Mouse (Mus musculus): ENCODE measurements around the gene Uso1.

The Uso1 gene

DNA sequence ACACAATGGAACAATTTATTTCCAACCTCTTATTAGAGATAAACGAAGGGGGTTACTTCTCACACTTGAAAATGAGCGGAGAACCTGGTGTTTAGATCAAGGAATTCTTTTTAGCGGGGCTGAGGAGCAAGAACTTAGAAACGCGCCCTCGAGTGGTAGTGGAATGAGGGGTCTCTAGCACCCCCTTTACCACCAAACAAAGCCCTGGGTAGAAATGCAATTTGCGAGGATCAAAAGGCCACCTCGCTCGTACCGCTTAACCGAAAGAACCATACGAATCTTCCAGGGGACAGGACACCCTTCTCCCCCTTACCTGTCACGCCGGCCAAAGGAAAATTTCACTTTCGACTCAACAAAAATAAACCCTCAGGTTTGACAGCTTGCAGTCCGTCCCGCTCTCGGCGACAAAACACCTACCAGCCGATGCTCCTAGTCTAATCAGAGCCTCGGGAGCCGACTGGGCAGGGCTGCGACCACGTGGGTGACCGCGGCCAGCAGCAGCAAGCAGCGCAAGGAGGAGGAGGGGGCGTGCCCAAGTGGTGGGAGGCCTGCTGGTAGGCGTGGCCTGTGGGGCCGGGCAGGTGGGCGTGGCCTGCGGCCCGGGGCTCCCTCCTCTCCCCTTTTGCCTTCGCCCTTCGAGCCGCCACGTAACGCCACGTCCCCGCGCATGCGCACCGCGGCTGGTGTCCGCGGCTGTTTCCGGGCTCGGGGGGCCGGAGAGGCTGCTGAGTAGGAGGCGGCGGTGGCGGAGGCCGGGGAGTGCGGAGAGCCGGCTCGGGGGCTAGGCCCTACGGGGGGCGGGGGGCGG is at the start of gene Uso1:
TSS of gene Uso1 (plus strand) at position 700 of the 808 bp plus-strand sequence.
- DNase-seq (ENCODE audit: low read depth): peak; percentile 98

DNA sequence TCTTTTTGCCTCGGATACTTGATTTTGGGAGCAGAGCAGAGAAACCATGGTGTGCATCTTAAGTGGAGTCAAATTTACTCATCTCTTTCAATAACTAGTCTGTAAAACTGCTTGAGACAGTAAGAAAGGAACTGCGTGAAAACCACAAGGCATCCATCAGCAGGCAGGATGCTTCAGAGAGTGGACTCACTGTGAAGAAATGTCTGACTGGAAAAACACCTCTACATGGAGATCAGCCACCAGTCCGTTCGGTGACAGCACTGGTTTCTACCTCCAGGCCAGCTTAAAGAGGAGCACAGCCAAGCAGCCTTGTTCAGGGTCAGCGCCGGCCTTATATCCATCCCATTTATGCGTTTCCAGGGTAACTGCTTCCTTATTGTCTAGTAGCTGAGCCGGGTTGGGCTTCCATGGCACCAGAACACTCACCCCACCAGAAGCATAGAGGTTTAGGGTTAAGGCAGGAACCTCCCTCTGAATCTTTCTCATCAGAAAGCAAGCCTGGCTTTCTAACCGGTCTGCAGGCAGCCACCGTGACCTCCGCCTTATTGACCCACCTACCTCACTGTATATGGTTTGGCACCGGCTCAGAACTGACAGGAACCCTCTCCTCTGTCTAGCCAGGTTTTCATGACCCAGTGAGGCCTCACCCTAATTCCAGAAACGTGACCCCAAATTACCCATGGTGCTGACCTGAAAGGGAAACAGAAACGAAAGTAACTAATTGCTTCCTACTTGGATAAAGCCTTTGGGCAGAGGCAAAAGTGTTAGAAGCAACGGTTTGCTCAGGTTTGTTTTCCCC is 44.3 kb upstream of the Uso1 start:
- peak; percentile 40 for DNase-seq (ENCODE audit: low read depth)

DNA sequence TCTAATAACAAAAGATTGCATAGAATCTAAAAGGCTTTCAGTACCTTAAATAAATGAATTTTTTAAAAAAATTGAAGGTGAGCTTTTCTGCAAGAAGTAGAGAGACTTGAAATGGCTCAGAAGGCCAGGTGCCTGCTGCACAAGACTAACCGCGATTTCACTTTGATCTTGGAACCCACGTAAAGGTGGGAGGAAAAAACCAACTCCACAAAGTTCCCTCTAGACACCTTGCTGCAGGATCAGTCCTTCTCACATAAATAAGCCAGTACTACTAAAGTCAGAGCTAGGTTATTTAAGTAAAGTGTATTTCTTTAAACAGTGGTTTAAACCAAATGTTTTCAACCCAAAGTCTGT is 43.7 kb upstream of the Uso1 start:
- DNase-seq (ENCODE audit: low read depth): no peak

DNA sequence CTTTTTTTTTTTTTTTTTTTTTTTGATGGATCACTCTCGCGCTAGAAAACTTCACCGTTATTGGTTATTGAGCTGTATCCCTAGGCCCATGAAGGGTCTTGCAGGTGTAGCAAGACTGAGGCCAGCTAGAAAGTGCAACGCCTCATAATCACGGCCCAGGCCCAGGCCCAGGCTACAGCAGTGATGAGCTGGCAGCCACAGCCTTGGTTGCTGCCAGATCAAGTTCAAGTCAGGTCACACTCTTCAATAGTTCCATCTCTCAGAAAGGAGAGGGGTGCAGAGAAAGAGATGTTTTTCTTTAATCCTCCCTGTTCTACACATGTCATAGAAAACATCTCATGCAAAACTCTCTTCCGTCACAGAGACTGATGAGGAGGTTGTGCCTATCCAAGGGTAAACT is 41.0 kb upstream of the Uso1 start:
- DNase-seq (ENCODE audit: low read depth): no peak

DNA sequence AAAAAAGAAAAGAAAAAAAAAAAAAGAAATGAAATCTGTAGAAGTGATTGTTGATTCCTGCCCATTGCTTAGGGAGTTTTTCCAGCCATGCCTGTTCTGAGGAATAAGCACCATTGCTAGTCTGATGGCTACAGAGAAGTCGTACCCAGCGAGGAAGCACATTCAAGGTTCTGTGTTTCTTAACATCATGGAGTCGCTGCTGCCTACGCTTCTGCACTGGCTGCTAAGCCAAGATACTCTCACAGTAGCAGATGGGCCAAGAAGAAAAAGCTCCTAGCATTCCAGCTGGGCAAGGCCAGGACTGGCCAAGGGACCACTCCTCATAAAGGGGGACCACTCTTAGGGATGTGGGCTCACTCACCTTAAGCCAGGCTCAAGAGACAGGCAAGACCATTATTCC is 40.0 kb upstream of the Uso1 start:
- DNase-seq (ENCODE audit: low read depth): no peak

DNA sequence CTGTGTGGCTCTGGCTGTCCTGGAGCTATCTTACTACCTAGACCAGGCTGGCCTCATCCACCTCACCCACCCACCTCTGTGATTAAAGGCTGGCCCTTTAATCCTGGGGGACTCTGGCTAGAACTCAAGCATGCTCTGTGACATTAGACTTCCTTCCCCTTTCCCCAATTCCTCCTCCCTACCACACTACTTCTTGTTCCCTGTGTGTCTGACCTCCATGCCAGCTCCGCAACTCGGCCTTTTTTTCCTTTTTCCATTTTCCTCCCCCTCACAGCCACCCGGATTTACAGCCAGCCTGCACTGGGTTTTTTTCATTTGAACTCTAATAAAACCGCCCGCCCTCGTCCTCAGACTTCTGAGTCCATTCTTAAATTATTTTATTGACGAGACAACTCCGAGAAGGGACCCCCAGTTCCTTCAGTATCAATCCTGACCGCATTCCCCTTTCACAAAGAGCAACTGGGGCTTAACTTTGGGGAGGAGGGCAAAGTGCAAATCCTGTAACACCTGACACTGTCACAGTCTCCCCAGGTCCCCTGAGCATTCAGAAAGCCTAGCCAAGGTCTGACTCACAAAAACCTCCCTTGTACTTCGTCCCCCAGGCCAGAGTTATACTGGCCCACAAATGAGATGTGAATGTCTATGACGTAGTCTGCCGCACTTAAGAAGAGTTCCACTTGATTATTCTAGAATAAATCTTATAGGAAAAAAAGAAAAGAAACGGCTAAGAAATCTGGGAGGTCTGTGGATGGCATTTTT is 39.2 kb upstream of the Uso1 start:
- no peak for DNase-seq (ENCODE audit: low read depth)

DNA sequence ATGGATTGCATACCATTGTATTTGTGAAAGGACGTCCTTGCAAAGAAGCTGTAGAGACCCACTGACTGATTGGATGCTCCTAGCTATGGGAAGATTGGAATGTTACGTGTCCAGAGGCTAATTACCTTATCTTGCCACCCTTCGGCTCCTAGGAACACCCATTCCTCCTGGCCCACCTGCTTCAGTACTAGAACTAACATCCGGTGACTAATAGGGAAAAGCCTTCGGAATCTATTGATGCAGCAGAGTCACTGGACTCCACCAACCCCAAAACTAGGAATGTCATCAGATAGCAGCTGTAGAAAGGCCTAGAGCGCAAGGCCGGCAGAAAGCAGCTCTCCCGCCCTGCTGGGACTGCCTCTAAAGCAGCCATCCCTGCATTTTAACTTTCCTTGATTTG is 36.1 kb upstream of the Uso1 start:
- DNase-seq (ENCODE audit: low read depth): no peak

DNA sequence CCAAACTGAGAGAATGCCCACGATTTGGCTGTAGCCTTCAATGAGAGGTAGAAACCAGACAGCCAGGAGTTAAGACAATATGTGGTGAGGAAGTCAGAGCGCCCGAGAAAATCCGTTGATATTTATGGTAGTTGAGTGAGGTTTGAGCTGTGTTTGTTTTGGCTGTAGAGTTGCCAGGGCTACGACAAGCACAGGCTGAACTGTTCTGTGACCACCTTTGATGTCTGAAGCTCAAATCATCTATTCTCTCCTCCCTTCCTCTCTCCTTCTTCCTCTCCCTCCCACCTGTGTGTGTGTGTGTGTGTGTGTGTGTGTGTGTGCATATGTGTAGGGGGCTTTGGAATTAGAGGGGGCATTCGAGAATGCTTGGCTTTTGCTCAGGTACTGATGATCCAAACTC is 34.7 kb upstream of the Uso1 start:
- no peak for DNase-seq (ENCODE audit: low read depth)

DNA sequence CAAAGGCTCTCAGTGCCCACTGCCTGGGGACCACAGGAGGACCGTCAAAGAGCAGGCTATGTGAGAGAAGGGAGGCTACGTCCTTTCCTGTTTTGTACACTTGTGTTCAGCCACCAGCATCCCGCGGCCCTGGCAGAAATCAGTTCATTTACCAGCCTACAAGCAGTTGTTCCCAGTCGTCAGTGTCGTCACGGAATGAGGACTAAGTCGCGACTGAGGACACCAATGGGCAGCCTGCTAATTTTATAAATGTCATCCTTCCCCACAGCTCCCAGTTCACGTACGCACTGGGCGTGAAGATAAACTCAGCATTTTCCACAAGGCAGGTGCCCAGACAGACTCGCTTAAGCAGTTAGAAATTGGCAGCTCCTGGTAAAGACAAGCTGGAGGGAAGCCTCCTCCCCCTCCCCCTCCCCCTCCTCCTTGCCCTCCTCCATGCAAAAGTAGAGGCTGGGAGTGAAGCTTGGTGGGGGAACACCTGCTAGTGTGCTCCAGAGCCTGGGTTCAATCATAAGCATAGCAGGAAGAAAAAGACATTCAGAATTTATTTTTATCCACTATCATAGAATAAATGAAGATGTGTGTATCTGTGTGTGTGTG is 33.8 kb upstream of the Uso1 start:
- no peak for DNase-seq (ENCODE audit: low read depth)

DNA sequence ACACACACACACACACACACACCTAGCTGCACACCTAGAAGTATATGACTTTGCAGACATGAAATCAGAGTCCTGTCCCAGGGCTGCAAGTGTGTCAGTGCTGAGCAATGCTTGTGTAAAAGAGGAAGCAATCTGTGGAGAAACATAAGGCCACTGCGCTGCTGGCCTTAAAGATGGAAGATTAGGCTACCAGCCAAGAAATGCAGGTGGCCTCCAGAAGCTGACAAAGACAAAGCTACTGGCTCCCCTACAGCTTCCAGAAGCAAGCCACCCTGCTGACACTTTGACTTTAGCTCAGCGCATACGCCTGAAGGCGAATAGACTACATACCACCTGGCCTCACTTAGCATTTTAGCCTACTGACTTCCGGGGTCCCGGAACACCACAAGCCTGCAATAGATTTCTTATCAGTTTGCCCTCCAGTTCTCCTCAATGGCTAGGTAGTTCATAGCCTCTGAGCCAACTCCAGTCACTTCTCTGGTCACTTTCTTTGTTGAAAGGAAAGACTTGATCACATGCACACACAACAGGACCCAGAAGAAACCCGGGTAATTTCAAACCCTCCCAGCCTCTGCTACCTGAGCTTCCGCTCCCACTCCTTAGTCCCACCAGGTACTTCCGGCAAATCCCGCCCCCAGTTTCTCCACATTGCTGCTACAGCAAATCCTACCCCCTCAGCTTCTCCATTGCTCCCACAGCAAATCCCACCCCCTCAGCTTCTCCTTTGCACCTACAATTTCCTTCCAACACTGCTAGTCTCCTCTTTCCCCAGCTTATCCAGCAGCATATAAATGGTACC is 31.2 kb upstream of the Uso1 start:
- peak; percentile 76 for DNase-seq (ENCODE audit: low read depth)

DNA sequence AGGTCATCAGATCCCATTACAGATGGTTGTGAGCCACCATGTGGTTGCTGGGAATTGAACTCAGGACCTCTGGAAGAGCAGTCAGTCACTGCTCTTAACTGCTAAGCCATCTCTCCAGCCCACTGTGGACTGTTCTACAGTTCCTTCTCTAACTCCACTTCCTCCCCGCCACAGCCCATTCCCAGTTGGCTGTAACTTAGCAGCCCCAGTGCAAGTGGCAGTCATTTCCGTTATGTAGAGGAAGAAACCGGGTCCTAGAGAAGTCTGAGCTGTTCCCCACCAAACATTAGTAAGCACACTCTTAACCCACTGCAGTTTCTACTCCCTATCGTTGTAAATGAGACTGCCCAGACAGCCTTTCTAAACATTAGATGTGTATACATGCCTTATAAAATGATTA is 30.5 kb upstream of the Uso1 start:
- DNase-seq (ENCODE audit: low read depth): no peak

DNA sequence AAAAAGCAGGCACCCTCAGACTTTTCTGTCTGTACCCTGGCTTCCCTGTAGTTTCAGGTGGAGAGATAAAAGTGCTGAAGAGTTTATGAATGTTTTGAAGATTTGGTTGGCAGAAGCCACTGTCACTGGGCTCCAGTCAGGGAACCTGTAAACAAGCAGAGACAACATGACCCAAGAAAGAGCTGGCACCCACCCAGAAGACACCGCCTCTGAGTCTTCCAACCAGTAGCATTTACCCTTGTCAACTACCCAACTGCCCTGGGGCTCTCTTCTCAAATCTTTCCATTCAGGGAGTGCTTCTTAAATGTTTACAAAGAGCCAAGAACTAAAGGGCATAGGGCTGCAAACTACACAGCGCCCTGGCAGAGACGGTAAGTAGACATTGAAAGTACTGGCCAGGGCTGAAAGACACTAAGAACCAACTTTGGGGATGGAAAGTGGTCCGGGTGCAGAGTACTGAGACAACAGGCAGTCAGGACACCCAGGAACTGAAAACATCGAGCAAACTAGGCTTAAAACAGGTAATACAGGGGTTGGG is 26.9 kb upstream of the Uso1 start:
- DNase-seq (ENCODE audit: low read depth): no peak

DNA sequence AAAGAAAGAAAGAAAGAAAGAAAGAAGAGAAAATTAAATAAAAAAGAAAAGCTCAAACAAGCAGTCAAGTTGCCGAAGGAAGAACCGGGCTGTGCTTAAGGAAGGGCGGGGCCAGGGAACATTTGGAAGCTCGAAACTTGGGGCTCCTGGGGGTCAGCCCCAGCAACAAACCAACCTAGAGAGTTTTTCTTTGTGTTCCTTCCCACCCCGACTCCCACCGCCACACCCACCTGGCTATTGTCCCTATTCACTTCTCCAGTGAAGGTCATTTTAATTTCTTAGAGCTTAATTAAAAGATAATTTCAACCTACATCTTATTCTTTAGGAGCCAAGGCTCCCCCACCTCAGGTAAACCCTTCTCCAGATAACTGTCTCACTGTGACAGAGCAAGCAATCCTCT is 25.6 kb upstream of the Uso1 start:
- no peak for DNase-seq (ENCODE audit: low read depth)

DNA sequence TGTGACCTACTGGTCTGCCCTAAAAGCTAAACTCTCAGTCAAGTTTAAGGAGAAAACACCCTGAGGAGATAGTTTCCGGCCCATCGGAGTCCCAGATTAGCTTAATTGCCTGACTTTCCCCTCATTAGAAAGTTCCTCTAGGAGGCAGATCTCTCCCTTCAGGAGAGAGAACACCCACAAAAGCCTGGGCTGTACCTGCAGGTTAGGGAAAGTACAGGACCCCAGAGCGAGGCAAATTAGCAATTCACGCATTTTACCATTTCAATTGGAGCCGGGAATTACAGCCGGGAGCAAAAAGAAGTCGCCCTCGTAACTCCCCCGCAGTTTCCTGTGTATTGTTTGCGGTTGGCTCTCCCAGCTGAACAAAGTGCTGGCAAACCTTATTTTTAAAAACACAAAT is 25.2 kb upstream of the Uso1 start:
- no peak for DNase-seq (ENCODE audit: low read depth)

DNA sequence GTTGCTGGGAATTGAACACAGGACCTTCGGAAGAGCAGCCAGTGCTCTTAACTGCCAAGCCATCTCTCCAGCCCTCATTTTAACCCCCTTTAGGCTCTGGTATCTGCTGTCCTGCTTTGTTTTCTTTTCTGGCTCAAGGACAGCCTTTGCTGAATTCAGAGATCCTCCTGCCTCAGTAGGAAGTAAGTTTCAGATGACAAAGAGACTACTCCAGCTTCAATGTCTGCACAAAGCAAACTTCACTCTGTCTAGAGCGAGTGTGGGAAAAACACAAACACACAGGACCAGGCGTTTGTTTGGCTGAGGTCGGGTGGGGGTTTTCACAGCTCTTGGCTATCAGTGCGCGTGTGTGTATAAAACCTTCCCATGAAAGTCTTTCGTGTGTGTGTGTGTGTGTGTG is 24.3 kb upstream of the Uso1 start:
- no peak for DNase-seq (ENCODE audit: low read depth)

DNA sequence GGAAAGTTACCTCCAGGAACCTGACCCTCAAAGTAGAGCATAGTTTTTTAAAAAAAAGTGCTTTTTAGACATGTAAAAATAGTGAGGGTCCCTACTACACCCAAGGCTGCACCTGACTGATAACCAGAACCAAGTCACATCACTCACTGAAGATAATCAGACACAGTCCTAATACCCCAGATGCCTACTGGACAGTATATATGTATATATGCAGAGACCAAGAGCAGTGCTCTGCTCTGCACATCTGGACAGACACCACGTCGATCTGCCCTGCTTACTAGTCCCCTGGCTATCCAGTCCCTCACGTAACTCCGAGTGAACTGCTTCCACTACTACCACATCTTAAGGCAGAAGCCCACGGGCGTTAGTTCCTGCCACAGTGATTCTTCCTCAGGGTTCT is 23.5 kb upstream of the Uso1 start:
- DNase-seq (ENCODE audit: low read depth): no peak

DNA sequence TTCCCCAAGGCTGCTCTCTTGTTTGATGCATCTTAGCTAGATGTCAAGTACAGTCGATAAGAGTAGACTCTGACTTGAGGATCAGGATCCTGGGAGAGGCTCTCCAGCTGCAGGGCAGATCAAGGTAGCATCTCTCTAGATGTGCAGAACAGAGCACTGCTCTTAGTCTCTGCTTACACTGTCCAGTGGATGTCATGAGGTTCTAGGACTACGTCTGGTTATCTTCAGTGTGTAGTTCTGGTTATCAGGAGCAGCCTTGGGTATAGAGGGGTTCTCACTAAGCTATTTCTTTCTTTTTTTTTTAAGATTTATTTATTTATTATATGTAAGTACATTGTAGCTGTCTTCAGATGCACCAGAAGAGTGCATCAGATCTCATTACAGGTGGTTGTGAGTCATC is 22.8 kb upstream of the Uso1 start:
- DNase-seq (ENCODE audit: low read depth): no peak

DNA sequence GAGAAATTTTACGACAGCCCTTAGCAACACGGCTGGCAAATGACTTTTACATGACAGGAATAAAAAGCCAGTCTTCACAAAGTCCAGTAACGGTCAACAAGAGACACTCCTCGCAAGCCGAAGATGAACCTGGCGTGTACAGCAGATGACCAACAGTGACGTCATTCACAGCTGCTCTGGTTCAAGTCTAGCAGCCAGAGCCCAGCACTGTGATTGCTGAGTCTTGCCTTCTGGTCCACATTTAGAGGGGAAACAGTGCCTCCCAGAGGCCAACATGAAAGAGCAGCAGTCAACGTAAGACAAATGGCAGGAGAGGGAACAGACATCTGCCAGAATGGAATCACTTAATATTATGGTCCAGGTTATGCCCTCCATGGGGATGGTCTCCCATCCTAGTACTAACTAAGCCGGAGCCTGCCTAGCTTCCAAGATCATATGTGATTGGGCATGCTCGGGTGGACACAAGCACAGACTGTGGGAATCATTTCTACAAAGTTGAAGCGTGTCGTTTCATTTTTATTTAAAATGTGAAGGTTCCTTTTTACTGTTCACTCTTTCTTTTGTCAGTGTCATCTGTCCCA is 19.8 kb upstream of the Uso1 start:
- peak; percentile 90 for DNase-seq (ENCODE audit: low read depth)

DNA sequence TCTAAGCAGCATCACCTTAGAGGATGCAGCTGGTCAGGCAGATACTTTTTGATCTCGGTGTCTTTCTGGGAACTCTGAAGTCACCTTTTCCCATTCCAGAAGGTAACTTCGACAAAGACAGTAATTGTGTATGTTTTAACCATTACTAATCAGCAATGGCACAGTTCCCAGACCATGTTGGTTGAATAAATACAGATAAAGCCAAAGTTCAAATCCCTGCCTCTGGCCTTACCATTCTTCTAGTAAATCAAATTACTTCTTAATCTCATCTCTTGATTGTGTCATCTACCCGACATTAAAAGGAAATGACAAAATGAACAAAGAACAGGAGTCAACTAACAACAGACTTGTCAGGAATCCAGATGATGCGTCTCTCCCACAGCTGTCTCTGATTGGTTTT is 16.1 kb upstream of the Uso1 start:
- no peak for DNase-seq (ENCODE audit: low read depth)

DNA sequence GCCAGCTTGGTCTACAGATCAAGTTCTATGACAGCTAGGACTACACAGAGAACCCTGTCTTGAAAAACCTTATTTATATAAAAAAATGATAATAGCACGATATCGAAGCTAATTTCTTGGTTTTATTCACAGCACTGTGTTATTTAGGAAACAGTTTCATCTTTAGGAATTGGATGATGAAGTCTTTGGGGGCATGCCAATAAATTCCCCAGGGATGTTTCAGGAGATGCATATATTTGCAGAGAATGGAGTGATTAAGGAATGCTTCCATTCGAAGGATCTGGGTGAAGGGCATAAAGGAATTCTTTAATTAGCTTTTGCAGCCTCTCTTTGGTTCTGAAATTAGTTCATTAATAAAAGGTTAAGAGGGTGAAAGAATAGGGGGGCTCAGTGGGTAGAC is 12.3 kb upstream of the Uso1 start:
- no peak for DNase-seq (ENCODE audit: low read depth)

DNA sequence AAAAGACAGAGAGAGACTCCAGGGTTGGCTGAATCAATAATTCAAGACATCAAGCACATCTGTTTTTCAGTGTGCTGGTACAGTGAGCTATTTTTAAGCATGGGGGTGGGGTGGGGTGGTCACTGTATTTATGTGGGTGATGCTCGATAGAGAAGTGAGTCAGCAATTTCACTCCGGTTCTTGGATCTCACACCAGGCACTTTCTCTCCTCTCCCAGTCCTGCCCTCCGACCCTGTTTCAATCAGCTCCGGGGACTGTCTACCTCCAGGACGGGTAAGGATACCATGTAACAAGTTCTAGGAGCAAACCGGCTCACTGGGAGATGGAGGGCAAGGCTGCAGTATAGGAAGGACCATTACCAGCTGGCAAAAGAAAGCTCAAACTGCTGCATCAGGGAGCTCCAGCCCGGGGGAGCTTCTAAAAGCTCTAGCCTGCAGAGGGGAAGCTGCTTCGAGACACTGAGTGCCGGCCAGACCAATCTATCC is 10.6 kb upstream of the Uso1 start:
- DNase-seq (ENCODE audit: low read depth): peak; percentile 45
